Mouse (Mus musculus) limb, embryonic 14.5 days (tissue): ENCODE results near the gene 9930022D16Rik. TPM values are rescaled to one million over a fixed set of nuclear protein-coding genes. Genes with fewer than 3 reads are reported as not detected.

Source experiments
- ATAC-seq: fragments of 200-750 bp; cut with Nextera tagmentation; 2 replicates; pipeline ENCODE4 v1.8.0; 2017; ENCODE audit warnings: low read depth, moderate number of reproducible peaks, moderate TSS enrichment; ENCODE audit not compliant: low FRiP score
- DNase-seq: peaks from one replicate; pipeline ENCODE4 v3.0.0-alpha.2; 2015; ENCODE audit warnings: low spot score
- H3K27ac ChIP-seq: fragments of 300-500 bp; sonication (generic); replicated peaks from 2 replicates; pipeline ENCODE4 v1.5.1; 2014; ENCODE audit warnings: low read depth, mild to moderate bottlenecking, low read length, moderate library complexity, mixed read lengths
- H3K27me3 ChIP-seq: fragments of 300-500 bp; sonication (generic); 2 replicates; pipeline ENCODE4 v1.6.1; 2014; ENCODE audit warnings: low read length, mixed read lengths; ENCODE audit not compliant: control insufficient read depth, insufficient read depth
- H3K36me3 ChIP-seq: fragments of 300-500 bp; sonication (generic); 2 replicates; pipeline ENCODE4 v1.6.1; 2014; ENCODE audit warnings: mild to moderate bottlenecking, low read length, moderate library complexity, mixed read lengths; ENCODE audit not compliant: control insufficient read depth, insufficient read depth
- H3K4me1 ChIP-seq: fragments of 300-500 bp; sonication (generic); 2 replicates; pipeline ENCODE4 v1.6.1; 2014; ENCODE audit warnings: antibody characterized with exemption, low read length, mixed read lengths; ENCODE audit not compliant: control insufficient read depth, insufficient read depth
- H3K4me2 ChIP-seq: fragments of 300-500 bp; sonication (generic); replicated peaks from 2 replicates; pipeline ENCODE4 v1.6.1; 2014; ENCODE audit warnings: low read depth, mild to moderate bottlenecking, low read length, moderate library complexity; ENCODE audit not compliant: severe bottlenecking
- H3K4me3 ChIP-seq: fragments of 300-500 bp; sonication (generic); replicated peaks from 2 replicates; pipeline ENCODE4 v1.5.1; 2014; ENCODE audit warnings: low read length
- H3K9ac ChIP-seq: fragments of 300-500 bp; sonication (generic); 2 replicates; pipeline ENCODE4 v1.6.1; 2014; ENCODE audit warnings: mild to moderate bottlenecking, low read depth, low read length, moderate library complexity; ENCODE audit not compliant: severe bottlenecking
- H3K9me3 ChIP-seq: fragments of 300-500 bp; sonication (generic); 2 replicates; pipeline ENCODE4 v1.6.1; 2016; ENCODE audit warnings: low read length; ENCODE audit not compliant: control insufficient read depth
- POLR2A ChIP-seq: fragments of 200-500 bp; IDR thresholded peaks from 2 replicates; pipeline ENCODE4 v1.8.0; 2012; ENCODE audit warnings: inconsistent platforms, mild to moderate bottlenecking, moderate library complexity, borderline replicate concordance; ENCODE audit not compliant: insufficient read depth, insufficient read length; ENCODE audit errors: extremely low read depth
- WGBS: fragments of 180-500 bp; shearing (Covaris S2); extraction: QIAGEN DNeasy Blood & Tissue Kit; methylation state at CpG from one replicate; pipeline ENCODE4 v1.1.7; 2014; 5-methylcytosine and 5-hydroxymethylcytosine counted together
- polyA plus RNA-seq, 2 experiments: library from polyadenylated mRNA; depleted of rRNA in 1 of 2; stranded (reverse) in 1 of 2; unstranded in 1 of 2; fragments of >200 nt; fragmentation: Nextera tagmentation in 1 of 2; extraction: Ambion mirVana in 1 of 2; gene quantifications; 2 replicates each; pipeline versions ENCODE4 v1.2.1 to v1.2.3; 2012 to 2014

9930022D16Rik gene
- polyA plus RNA-seq, 2 experiments: not detected

- Histone ChIP-seq H3K36me3 (no peaks in the 10 kb centered on the region), H3K27ac (no peak overlapping the region), H3K27me3 (no peaks in the 10 kb centered on the region), H3K9me3 (no peaks in the 10 kb centered on the region), H3K4me1 (no peaks in the 10 kb centered on the region), H3K9ac (no peak overlapping the region), H3K4me2 (no peak overlapping the region), H3K4me3 (no peak overlapping the region)
- DNase-seq (no peak), ATAC-seq (no peak)
- TF ChIP-seq POLR2A: no peak
- WGBS: 80% methylated on average over 8 of the region's 8 CpGs
These were observed 3.1 kb downstream of the 9930022D16Rik start for GRCm38 (mm10) chr11:109416709-109417420.

- H3K27me3 ChIP-seq: no peaks in the 10 kb centered on the region
- TF ChIP-seq POLR2A: no peak
- no peak overlapping the region for H3K27ac ChIP-seq
- ATAC-seq: no peak
- no peak overlapping the region for H3K4me2 ChIP-seq
- no peak overlapping the region for H3K4me3 ChIP-seq
- H3K9ac ChIP-seq: no peak overlapping the region
- WGBS: 87% methylated on average over 9 of the region's 9 CpGs
- H3K36me3 ChIP-seq: no peaks in the 10 kb centered on the region
- no peaks in the 10 kb centered on the region for H3K4me1 ChIP-seq
- H3K9me3 ChIP-seq: no peaks in the 10 kb centered on the region
- DNase-seq: no peak
These were observed 3.8 kb downstream of the 9930022D16Rik start for GRCm38 (mm10) chr11:109417472-109418040.

- DNase-seq (no peak), ATAC-seq (no peak)
- Histone ChIP-seq H3K27ac (no peak overlapping the region), H3K4me2 (no peak overlapping the region), H3K36me3 (no peaks in the 10 kb centered on the region), H3K27me3 (no peaks in the 10 kb centered on the region), H3K4me3 (no peak overlapping the region), H3K9me3 (no peaks in the 10 kb centered on the region), H3K9ac (no peak overlapping the region), H3K4me1 (no peaks in the 10 kb centered on the region)
- no peak for TF ChIP-seq POLR2A
- 52% methylated on average over 4 of the region's 4 CpGs for WGBS
These were observed 5.7 kb downstream of the 9930022D16Rik start for GRCm38 (mm10) chr11:109419461-109419860.

- ATAC-seq (no peak), DNase-seq (no peak)
- no peaks in the 10 kb centered on the region for H3K9me3 ChIP-seq
- no peak overlapping the region for H3K9ac ChIP-seq
- no peak overlapping the region for H3K4me2 ChIP-seq
- WGBS: 58% methylated on average over 16 of the region's 16 CpGs
- no peaks in the 10 kb centered on the region for H3K4me1 ChIP-seq
- H3K27me3 ChIP-seq: no peaks in the 10 kb centered on the region
- H3K36me3 ChIP-seq: no peaks in the 10 kb centered on the region
- H3K27ac ChIP-seq: no peak overlapping the region
- no peak overlapping the region for H3K4me3 ChIP-seq
- no peak for TF ChIP-seq POLR2A
These were observed 6.3 kb downstream of the 9930022D16Rik start for GRCm38 (mm10) chr11:109419961-109420566.

GRCm38 (mm10) chr11:109420567-109420962 is 6.8 kb downstream of the 9930022D16Rik start:
- Histone ChIP-seq H3K9me3 (no peaks in the 10 kb centered on the region), H3K9ac (no peak overlapping the region), H3K4me1 (no peaks in the 10 kb centered on the region), H3K4me2 (no peak overlapping the region), H3K27ac (no peak overlapping the region), H3K27me3 (no peaks in the 10 kb centered on the region), H3K36me3 (no peaks in the 10 kb centered on the region), H3K4me3 (no peak overlapping the region)
- TF ChIP-seq POLR2A: no peak
- no peak for ATAC-seq
- 77% methylated on average over 14 of the region's 14 CpGs for WGBS
- no peak for DNase-seq
